Mouse (Mus musculus): Measurements from ENCODE around the gene Knstrn.

DNA sequence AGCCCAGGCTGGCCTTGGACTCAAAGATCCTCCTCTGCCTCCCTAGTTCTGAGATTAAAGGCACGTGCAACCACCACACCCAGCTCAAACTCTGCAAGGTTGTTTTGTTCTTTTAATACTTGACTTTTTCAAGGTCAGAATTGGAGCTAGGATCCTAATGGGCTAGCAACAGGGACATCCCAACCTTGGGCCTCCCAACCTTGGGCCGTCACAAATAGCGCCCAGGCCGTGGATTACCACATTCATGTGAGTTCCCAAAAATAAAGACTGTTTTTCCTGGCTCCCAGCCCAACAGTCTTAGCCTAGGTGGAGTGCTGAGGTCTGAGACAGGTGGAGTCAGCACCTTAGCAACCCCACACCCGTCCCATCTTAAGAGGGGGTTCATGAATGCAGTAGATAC, 68.2 kb downstream of the Knstrn start:
- TF ChIP-seq EP300 (IDR thresholded peaks at IDR 0.05; ENCODE audit: low read depth) (no peak), CTCF (IDR thresholded peaks at IDR 0.05; ENCODE audit: low read depth) (no peak)
